Mouse (Mus musculus) MEL (cell line): ENCODE results near the gene Gm13694.

Source experiments
- CTCF ChIP-seq, 3 experiments: IDR thresholded peaks in 2 of 3; conservative IDR thresholded peaks in 1 of 3; 2 replicates each; pipeline ENCODE4 v1.5.1; 2011 to 2012; ENCODE audit warnings: low read length in 3 of 3, low read depth in 2 of 3, mild to moderate bottlenecking in 2 of 3, improper control_type of control experiment in 1 of 3, inconsistent platforms in 1 of 3, mixed read lengths in 1 of 3, moderate library complexity in 1 of 3; ENCODE audit not compliant: control insufficient read depth in 1 of 3, insufficient read depth in 1 of 3, poor library complexity in 1 of 3, severe bottlenecking in 1 of 3
- EP300 ChIP-seq, 2 experiments: IDR thresholded peaks; 2 replicates each; pipeline ENCODE4 v1.6.1; 2011; ENCODE audit warnings: improper control_type of control experiment in 2 of 2, low read length in 2 of 2, low read depth in 1 of 2, mild to moderate bottlenecking in 1 of 2
- HCFC1 ChIP-seq: IDR thresholded peaks from 2 replicates; pipeline ENCODE4 v1.6.1; 2012; ENCODE audit warnings: low read depth, mild to moderate bottlenecking, inconsistent platforms, low read length, improper control_type of control experiment, moderate library complexity
- KAT2A ChIP-seq: conservative IDR thresholded peaks from 2 replicates; pipeline ENCODE4 v1.6.1; 2012; ENCODE audit warnings: low read depth, low read length, improper control_type of control experiment, inconsistent platforms
- MAX ChIP-seq: IDR thresholded peaks from 2 replicates; pipeline ENCODE4 v1.6.1; 2011; ENCODE audit warnings: low read length, improper control_type of control experiment
- POLR2A ChIP-seq, 2 experiments: IDR thresholded peaks; 2 replicates each; pipeline ENCODE4 v1.6.1; 2011 to 2012; ENCODE audit warnings: low read length in 2 of 2, mild to moderate bottlenecking in 2 of 2, control low read depth in 1 of 2, improper control_type of control experiment in 1 of 2, low read depth in 1 of 2, moderate library complexity in 1 of 2; ENCODE audit not compliant: control insufficient read depth in 1 of 2, insufficient read depth in 1 of 2, poor library complexity in 1 of 2
- RCOR1 ChIP-seq: IDR thresholded peaks from 2 replicates; pipeline ENCODE4 v1.6.1; 2012; ENCODE audit warnings: low read depth, mild to moderate bottlenecking, inconsistent platforms, low read length, improper control_type of control experiment
- SMC3 ChIP-seq: IDR thresholded peaks from 2 replicates; pipeline ENCODE4 v1.6.1; 2011; ENCODE audit warnings: low read depth, low read length, improper control_type of control experiment
- UBTF ChIP-seq: IDR thresholded peaks from 2 replicates; pipeline ENCODE4 v1.6.1; 2012; ENCODE audit warnings: low read depth, mild to moderate bottlenecking, inconsistent platforms, low read length, improper control_type of control experiment, moderate library complexity, borderline replicate concordance; ENCODE audit not compliant: insufficient read depth
- ZNF384 ChIP-seq: IDR thresholded peaks from 2 replicates; pipeline ENCODE4 v1.6.1; 2012; ENCODE audit warnings: low read depth, mild to moderate bottlenecking, inconsistent platforms, low read length, improper control_type of control experiment

- TF ChIP-seq POLR2A (IDR thresholded peaks at IDR 0.05; ENCODE audit: control insufficient read depth in 1 of 2, insufficient read depth in 1 of 2, low read depth in 1 of 2, low read length in 2 of 2, poor library complexity in 1 of 2) (no peak), EP300 (IDR thresholded peaks at IDR 0.05; ENCODE audit: low read depth in 1 of 2, low read length in 2 of 2) (no peak), SMC3 (no peak), RCOR1 (no peak), UBTF (no peak), ZNF384 (no peak), CTCF (IDR thresholded peaks at IDR 0.05 in 2 of 3, conservative IDR thresholded peaks at IDR 0.05 in 1 of 3; ENCODE audit: control insufficient read depth in 1 of 3, insufficient read depth in 1 of 3, low read depth in 2 of 3, low read length in 3 of 3, poor library complexity in 1 of 3, severe bottlenecking in 1 of 3) (no peak), KAT2A (no peak), MAX (no peak), HCFC1 (no peak)
Observed at GRCm38 (mm10) chr2:83929478-83930088, 49.1 kb upstream of the Gm13694 start.
